Mouse (Mus musculus) myocyte (in vitro differentiated cells): ENCODE measurements around the gene Gm20388. TPM values are rescaled to one million over a fixed set of nuclear protein-coding genes. Genes with fewer than 3 reads are reported as not detected.
"Not testable (repeated sequence)": the region's sequence is repeated elsewhere in the genome, so short reads cannot be mapped to it uniquely, and the experiment has no call there.

Experiments
- H3K27me3 ChIP-seq: one replicate; pipeline ENCODE4 v1.6.1; 2011; ENCODE audit not compliant: control insufficient read depth, insufficient read depth, insufficient read length
- H3K36me3 ChIP-seq: one replicate; pipeline ENCODE4 v1.6.1; 2011; ENCODE audit not compliant: control insufficient read depth, insufficient read depth
- H3K4me2 ChIP-seq: one replicate; pipeline ENCODE4 v1.6.1; 2011; ENCODE audit warnings: low read depth, control low read depth
- H3K4me3 ChIP-seq: one replicate; pipeline ENCODE4 v1.5.1; 2011; ENCODE audit warnings: mild to moderate bottlenecking, control low read depth, moderate library complexity
- H3K79me2 ChIP-seq: one replicate; pipeline ENCODE4 v1.6.1; 2011; ENCODE audit not compliant: control insufficient read depth, insufficient read depth
- H3ac ChIP-seq: one replicate; pipeline ENCODE4 v1.6.1; 2011; ENCODE audit not compliant: control insufficient read depth, insufficient read length
- CEBPB ChIP-seq: IDR thresholded peaks from 2 replicates; pipeline ENCODE4 v1.6.1; 2011; ENCODE audit warnings: mild to moderate bottlenecking, moderate library complexity; ENCODE audit not compliant: poor library complexity, insufficient read depth, severe bottlenecking
- E2F4 ChIP-seq: IDR thresholded peaks from one replicate; pipeline ENCODE4 v1.6.1; 2011; ENCODE audit warnings: mild to moderate bottlenecking, control low read depth, moderate library complexity; ENCODE audit not compliant: insufficient read depth
- MAX ChIP-seq: IDR thresholded peaks from one replicate; pipeline ENCODE4 v1.6.1; 2011; ENCODE audit warnings: low read depth, mild to moderate bottlenecking, control low read depth
- MYOD1 ChIP-seq, 3 experiments: IDR thresholded peaks; one replicate each; pipeline ENCODE4 v1.6.1; 2011; ENCODE audit warnings: control low read depth in 2 of 3, low read depth in 2 of 3, mild to moderate bottlenecking in 2 of 3, moderate library complexity in 1 of 3; ENCODE audit not compliant: insufficient read length in 2 of 3, control insufficient read depth in 1 of 3
- MYOG ChIP-seq, 3 experiments: IDR thresholded peaks; one replicate each; pipeline ENCODE4 v1.6.1; 2011; ENCODE audit warnings: control low read depth in 2 of 3, low read depth in 2 of 3, mild to moderate bottlenecking in 2 of 3; ENCODE audit not compliant: insufficient read length in 2 of 3, control insufficient read depth in 1 of 3, insufficient read depth in 1 of 3
- POLR2A ChIP-seq: IDR thresholded peaks from one replicate; pipeline ENCODE4 v1.6.1; 2011; ENCODE audit warnings: low read depth, mild to moderate bottlenecking, control low read depth, moderate library complexity; ENCODE audit not compliant: insufficient read length
- POLR2AphosphoS2 ChIP-seq: IDR thresholded peaks from one replicate; pipeline ENCODE4 v1.6.1; 2011; ENCODE audit warnings: low read depth, control low read depth; ENCODE audit not compliant: insufficient read length
- REST ChIP-seq: IDR thresholded peaks from one replicate; pipeline ENCODE4 v1.6.1; 2011; ENCODE audit warnings: mild to moderate bottlenecking, control low read depth, moderate library complexity; ENCODE audit not compliant: insufficient read depth, insufficient read length
- SRF ChIP-seq: IDR thresholded peaks from one replicate; pipeline ENCODE4 v1.6.1; 2011; ENCODE audit warnings: low read depth; ENCODE audit not compliant: control insufficient read depth, insufficient read length
- TCF12 ChIP-seq: IDR thresholded peaks from one replicate; pipeline ENCODE4 v1.6.1; 2011; ENCODE audit warnings: mild to moderate bottlenecking, control low read depth; ENCODE audit not compliant: poor library complexity, insufficient read depth, severe bottlenecking
- TCF3 ChIP-seq: IDR thresholded peaks from one replicate; pipeline ENCODE4 v1.6.1; 2011; ENCODE audit warnings: low read depth, control low read depth; ENCODE audit not compliant: insufficient read length
- USF1 ChIP-seq: IDR thresholded peaks from one replicate; pipeline ENCODE4 v1.6.1; 2011; ENCODE audit warnings: low read depth, mild to moderate bottlenecking, control low read depth, moderate library complexity
- polyA plus RNA-seq: library from polyadenylated mRNA; unstranded; fragments of >200 nt; fragmentation: generic; extraction: Trizol; gene quantifications from one replicate; pipeline ENCODE4 v1.2.1, GENCODE M21; 2012; ENCODE audit warnings: missing spikeins

The Gm20388 gene
- polyA plus RNA-seq, 1 experiment = 15.3 TPM

DNA sequence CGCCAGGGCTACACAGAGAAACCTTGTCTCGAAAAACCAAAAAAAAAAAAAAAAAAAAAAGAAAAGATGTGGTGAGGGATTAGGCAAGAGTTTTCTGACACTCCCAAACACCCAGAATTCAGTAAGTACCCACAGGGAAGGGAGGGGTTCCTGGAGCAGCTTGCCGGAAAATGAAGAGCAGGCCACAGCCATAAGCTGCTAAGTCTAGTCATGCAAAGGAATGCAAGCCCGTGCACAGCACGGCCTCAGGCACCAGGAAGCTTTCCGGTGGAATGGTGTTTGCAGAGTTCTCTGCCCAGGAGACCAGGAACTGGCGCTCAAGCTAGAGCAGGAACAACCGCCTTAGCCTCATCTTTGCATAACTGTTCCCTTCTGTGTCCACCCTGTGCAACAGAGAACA lies 3189.6 kb downstream of the Gm20388 start:
- Histone ChIP-seq H3K4me2 (no peak overlapping the region), H3K36me3 (peaks cover 18% of the 10 kb centered on the region), H3ac (no peak overlapping the region), H3K4me3 (no peak overlapping the region), H3K27me3 (no peaks in the 10 kb centered on the region), H3K79me2 (peaks cover 22% of the 10 kb centered on the region)
- TF ChIP-seq CEBPB = peak; percentile 13; the same call in 1 of the 2 replicates
- TF ChIP-seq TCF3 = no peak
- TF ChIP-seq SRF = no peak
- no peak for TF ChIP-seq MYOD1 (IDR thresholded peaks at IDR 0.05; ENCODE audit: control insufficient read depth in 1 of 3, insufficient read length in 2 of 3, low read depth in 2 of 3)
- no peak for TF ChIP-seq POLR2A
- TF ChIP-seq USF1 = no peak

DNA sequence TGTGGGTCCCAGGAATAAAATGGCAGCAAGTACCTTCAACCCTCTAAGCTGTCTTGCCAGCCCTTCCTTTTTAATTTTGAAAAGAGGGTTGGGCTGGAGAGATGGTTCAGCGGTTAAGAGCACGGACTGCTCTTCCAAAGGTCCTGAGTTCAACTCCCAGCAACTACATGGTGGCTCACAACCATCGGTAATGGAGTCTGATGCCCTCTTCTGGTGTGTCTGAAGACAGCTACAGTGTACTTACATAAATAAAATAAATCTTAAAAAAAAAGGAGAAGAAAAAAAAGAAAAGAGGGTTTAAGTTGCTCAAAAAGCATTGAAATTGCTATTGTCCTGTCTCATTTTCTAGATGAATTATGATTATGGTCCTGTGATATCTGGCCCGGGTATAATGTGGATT lies 3190.6 kb downstream of the Gm20388 start:
- Histone ChIP-seq H3K4me2 (peak overlapping the region; percentile 93), H3ac (no peak overlapping the region), H3K79me2 (peaks cover 22% of the 10 kb centered on the region), H3K4me3 (peak overlapping the region; percentile 84), H3K27me3 (no peaks in the 10 kb centered on the region), H3K36me3 (peaks cover 25% of the 10 kb centered on the region)
- TF ChIP-seq TCF12 (no peak), TCF3 (no peak), POLR2AphosphoS2 (no peak), MYOG (IDR thresholded peaks at IDR 0.05; ENCODE audit: control insufficient read depth in 1 of 3, insufficient read depth in 1 of 3, insufficient read length in 2 of 3, low read depth in 2 of 3) (no peak), E2F4 (no peak), POLR2A (no peak), REST (no peak), MAX (no peak), SRF (no peak), USF1 (no peak), CEBPB (no peak), MYOD1 (IDR thresholded peaks at IDR 0.05; ENCODE audit: control insufficient read depth in 1 of 3, insufficient read length in 2 of 3, low read depth in 2 of 3) (no peak)

- peak within 1 kb of the TSS; percentile 97 for H3K4me2 ChIP-seq
- no peak for TF ChIP-seq MYOD1 (IDR thresholded peaks at IDR 0.05; ENCODE audit: control insufficient read depth in 1 of 3, insufficient read length in 2 of 3, low read depth in 2 of 3)
- TF ChIP-seq CEBPB = no peak
- TF ChIP-seq TCF3 = no peak
- no peak for TF ChIP-seq USF1
- TF ChIP-seq SRF = no peak
- no peak for TF ChIP-seq E2F4
- TF ChIP-seq POLR2A = peak; percentile 93
- peak; percentile 50 for TF ChIP-seq REST
- no peak for TF ChIP-seq MAX
- peak in 1 of 3 experiments; percentile 1 for TF ChIP-seq MYOG (IDR thresholded peaks at IDR 0.05; ENCODE audit: control insufficient read depth in 1 of 3, insufficient read depth in 1 of 3, insufficient read length in 2 of 3, low read depth in 2 of 3)
- peak; percentile 95 for TF ChIP-seq POLR2AphosphoS2
- no peak for TF ChIP-seq TCF12
- H3K27me3 ChIP-seq = no peaks in the 10 kb centered on the region
- peak within 1 kb of the TSS; percentile 29 for H3ac ChIP-seq
- peak within 1 kb of the TSS; percentile 84 for H3K4me3 ChIP-seq
- H3K79me2 ChIP-seq = peaks cover 22% of the 10 kb centered on the region
- peaks cover 25% of the 10 kb centered on the region for H3K36me3 ChIP-seq
Measured at GRCm38 (mm10) chr8:123101735-123102685, 3191.4 kb downstream of the Gm20388 start, which contains the start of gene Rpl13. TSS of gene Rpl13 (plus strand) at chr8:123102350.

- H3K79me2 ChIP-seq = peaks cover 22% of the 10 kb centered on the region
- H3K27me3 ChIP-seq = not testable (repeated sequence)
- peak overlapping the region; percentile 29 for H3ac ChIP-seq
- peaks cover 25% of the 10 kb centered on the region for H3K36me3 ChIP-seq
- peak overlapping the region; percentile 84 for H3K4me3 ChIP-seq
- peak overlapping the region; percentile 97 for H3K4me2 ChIP-seq
Measured at GRCm38 (mm10) chr8:123102855-123103254, 3192.2 kb downstream of the Gm20388 start.

DNA sequence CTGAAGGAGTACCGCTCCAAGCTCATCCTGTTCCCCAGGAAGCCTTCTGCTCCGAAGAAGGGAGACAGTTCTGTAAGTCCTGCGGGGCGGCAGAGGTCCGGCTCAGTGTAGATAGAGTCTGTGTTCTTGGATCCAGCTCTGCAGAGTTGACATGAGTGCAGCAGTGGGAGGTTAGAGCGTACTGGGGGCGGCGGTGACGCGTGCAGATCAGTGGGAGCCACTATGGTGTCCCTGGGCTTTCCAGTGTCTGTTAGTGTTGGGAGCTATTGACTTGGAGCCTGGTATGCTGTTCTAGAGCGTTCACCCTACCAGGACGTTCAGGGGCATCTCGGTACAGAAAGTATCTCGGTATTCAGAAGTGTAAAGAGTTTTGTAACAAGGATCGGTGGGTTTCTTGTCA lies 3192.6 kb downstream of the Gm20388 start:
- peaks cover 22% of the 10 kb centered on the region for H3K79me2 ChIP-seq
- H3ac ChIP-seq = peak overlapping the region; percentile 29
- H3K27me3 ChIP-seq = no peaks in the 10 kb centered on the region
- peak overlapping the region; percentile 84 for H3K4me3 ChIP-seq
- peaks cover 25% of the 10 kb centered on the region for H3K36me3 ChIP-seq
- no peak for TF ChIP-seq POLR2A
- TF ChIP-seq POLR2AphosphoS2 = peak; percentile 51
- H3K4me2 ChIP-seq = peak overlapping the region; percentile 97
